Mouse (Mus musculus) CD4-positive, CD25-positive, alpha-beta regulatory T cell, adult 4 months (primary cell): ENCODE results near the gene Atp5d. TPM values are rescaled to one million over a fixed set of nuclear protein-coding genes. Genes with fewer than 3 reads are reported as not detected.
A peak's percentile ranks its signal among the peaks of the same experiment; 100 is the strongest.

Source experiments
- ATAC-seq: one replicate; pipeline ENCODE4 v1.8.0; 2017
- polyA plus RNA-seq, 2 experiments: library from polyadenylated mRNA; unstranded; fragments of 100-300 nt; shearing (Covaris generic); gene quantifications; one replicate each; pipeline ENCODE4 v1.2.1; 2017

Atp5d gene
- 100 to 1,000 TPM; 303 to 370 TPM for polyA plus RNA-seq

DNA sequence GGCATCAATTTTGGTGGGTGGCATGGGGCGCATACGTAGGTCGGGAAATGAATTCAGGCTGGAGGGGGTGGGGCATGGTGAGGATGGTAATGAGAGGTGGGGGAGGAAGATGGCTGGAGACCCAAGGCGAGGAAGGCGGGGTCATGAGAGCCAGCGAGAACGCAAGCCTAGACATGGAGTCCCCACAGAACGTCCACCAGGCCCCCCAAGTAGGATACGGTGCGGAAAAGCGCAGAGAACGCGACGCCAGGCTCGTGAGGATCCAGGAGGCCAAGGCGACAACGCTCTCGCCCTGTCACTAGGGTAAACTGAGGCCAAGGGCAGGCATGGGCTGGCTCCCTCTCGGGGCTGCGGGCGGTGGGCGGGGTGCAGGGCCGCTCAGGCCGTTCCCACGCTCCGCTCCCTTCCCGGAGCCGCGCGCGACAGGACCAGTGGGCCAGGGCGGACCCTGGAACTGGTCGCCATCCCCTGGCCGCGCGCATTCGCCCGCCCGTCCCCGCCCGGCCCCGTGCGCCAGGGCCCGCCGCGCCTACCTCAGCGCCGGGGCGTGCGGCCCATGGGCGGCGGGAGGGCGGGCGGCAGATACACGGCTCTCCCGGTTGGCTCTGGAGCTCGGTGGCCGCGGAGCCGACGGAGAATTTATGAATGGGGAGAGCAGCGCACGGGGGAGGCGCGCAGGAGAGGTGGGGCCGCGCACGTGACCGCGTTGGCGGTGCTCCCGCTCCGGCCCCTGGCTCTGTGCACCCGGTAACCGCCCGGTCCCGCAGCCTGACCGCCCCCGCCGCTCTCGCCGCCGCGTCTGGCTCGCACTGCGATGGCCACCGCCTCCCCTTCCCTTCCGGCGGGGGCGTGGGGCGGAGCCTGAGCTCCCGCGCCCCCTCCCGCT is at the start of gene Atp5d:
TSS of gene Atp5d (plus strand) at position 80 of the 886 bp plus-strand sequence.
- ATAC-seq: peak; percentile 4

DNA sequence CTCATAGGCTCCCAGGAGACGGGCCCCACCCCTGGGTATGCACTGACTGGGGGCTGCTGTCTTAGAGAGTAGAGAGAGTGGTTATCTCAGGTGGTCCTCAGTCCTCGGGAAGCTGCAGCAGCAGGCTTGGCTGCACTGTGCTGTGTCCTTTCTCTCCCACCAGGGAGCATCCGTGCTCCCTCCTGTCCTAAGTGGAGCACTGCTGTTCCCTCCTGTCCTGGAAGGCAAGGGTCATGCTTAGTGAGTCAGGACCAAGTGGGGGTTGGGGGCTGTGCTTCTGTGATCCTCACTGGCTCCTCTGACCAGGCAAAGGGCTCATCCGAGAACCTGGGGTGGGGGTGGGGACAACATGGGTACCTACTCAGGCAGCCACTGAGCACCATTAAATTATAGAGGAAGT is 49.3 kb upstream of the Atp5d start:
- ATAC-seq: no peak

DNA sequence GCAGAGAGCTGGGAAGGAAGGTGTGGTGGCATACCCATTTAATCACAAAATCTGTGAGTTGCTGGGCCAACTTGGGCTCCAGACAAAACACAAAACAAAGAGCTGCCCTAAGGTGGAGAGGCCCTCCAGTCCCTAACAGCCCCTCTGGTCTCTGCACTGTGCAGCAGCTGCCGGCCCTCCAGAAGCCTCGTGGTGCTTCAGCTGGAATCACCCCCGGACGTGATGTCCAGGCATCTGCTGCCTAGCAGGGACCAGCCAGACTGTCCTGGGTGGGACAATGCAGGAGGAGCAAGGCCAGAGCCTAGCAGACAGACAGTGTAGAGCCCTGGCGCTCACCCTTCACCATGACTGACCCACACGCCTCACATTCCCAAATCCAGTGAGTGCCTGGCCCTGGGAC is 46.9 kb upstream of the Atp5d start:
- ATAC-seq: no peak

DNA sequence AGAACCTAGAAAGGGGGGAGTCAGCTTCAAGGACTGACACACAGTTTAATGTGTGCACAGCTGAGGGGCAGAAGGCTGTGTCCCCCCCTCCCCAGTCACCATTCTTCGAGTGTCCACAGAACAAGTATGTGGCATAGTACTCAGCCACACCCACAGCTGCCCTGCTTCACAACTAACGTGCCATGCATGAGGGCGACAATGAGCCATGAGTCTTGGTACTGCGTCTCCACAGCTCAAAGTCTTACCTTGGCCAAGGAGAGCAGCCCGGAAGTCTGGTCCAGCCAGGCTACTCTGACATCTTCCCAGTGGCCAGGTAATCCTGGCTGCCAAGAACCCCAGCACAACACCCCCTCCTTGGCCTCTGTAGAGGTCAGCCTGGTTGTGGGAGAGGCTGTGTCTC is 45.7 kb upstream of the Atp5d start:
- ATAC-seq: no peak

DNA sequence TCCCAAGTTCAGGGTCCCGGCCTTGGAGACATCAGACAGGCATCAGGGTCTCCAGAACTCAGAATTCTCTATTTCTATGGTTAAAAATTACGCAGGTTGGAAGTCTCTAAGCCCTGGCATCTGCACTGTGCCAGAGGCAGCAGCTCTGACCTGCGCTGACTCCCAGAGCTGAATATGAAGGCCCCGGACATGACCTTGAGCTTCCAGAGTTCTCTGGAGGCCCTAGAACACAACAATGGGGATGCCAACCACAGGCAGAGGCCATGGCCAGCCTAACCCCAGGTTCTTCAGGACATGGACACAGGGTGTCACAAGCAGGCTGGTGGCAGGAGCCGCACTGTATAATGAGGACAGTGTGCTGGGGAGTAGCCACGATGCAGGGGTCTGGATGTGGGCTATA is 44.3 kb upstream of the Atp5d start:
- no peak for ATAC-seq

DNA sequence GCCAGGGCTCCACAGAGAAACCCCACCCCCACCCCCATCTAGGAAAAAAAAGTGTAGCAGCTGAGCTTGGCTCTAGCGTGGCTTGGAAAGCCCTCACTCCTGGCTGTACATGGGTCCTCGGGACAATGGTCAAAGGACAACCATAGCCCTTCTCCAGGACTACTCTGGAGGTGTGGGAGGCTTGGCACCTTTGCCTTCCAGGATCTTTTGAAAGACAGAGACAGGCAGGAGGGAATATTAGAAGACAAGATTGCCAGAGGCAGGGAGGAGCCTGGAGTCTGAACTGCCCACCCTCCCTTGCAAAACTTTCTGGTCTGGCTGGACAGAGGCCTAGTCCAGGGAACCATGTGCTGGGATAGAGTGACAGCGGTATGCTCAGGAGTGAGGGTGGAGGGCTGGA is 43.7 kb upstream of the Atp5d start:
- no peak for ATAC-seq

DNA sequence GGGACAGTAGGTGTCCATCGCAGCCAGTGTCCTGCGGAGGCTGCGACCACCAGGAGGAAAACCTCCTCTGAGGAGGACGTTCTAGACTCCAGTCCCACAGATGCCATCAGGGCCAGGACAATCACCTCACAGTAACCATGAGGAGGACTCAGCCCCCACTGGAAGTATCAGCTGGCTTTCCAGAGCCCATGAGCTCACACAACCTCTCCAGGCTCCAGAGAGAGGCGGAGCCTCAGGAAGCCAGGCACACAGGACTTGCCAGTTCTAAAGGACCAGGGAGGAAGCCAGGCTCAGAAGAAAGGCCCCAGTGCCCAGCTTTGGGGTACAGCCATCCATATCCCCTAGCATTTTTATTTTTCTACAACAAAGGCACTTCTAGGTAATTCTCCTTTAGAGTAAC is 42.9 kb upstream of the Atp5d start:
- no peak for ATAC-seq

DNA sequence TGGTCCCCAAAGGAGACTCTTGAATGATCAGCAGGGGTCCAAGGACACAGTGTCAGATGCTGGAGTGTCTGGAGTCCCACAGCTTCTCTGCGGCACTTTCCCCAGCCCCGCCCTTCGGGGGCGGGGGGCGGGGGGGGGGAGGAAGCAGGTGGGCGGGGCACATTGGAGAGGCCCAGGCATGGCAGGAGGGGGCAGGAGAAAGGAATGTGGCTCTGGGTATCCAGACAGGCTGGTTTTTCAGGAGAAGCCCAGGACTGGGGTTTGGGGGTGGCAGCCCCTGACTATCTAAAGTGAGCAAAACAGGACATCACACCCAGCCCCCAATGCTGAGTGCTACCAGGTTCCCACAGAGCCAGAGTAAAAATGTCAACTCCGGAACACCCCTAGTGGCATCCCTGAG is 41.2 kb upstream of the Atp5d start:
- no peak for ATAC-seq

DNA sequence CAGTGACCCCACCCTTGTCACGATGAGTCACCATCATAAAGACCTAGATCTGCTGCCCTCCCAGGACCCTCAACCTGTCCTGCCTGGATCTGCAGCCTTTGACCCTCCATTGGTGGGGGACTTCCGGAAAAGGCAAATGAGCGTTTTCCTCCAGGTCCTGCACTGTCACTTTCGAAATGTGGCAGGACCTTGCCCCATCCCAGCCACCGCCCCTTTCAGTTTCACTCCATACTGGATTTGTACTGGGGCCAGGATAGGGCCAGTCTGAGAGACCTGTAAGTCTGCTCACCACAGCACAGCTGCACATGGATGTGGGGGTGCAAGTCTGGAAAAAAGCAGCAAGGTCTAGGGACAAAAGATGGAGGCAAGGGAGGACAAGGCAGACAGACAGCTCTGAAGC is 39.8 kb upstream of the Atp5d start:
- ATAC-seq: no peak

DNA sequence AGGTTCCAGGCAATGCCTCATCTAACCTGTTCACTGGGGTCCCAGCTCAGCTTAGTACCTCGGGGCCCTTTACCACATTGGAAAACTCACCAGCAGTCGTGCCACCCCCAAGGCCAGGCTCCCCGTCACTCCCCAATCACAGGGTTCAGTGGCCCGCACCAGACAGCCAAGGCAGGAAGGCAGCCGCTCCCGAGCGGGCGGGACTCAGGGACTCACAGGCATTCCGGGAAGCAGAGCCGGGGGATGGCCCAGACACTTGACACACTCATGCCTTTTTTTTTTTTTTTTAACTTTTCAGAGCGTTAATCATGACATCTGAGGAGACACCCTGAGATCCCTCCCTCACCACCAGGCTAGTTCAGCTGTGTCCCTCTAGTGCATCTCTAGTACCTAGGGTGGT is 37.5 kb upstream of the Atp5d start:
- no peak for ATAC-seq

DNA sequence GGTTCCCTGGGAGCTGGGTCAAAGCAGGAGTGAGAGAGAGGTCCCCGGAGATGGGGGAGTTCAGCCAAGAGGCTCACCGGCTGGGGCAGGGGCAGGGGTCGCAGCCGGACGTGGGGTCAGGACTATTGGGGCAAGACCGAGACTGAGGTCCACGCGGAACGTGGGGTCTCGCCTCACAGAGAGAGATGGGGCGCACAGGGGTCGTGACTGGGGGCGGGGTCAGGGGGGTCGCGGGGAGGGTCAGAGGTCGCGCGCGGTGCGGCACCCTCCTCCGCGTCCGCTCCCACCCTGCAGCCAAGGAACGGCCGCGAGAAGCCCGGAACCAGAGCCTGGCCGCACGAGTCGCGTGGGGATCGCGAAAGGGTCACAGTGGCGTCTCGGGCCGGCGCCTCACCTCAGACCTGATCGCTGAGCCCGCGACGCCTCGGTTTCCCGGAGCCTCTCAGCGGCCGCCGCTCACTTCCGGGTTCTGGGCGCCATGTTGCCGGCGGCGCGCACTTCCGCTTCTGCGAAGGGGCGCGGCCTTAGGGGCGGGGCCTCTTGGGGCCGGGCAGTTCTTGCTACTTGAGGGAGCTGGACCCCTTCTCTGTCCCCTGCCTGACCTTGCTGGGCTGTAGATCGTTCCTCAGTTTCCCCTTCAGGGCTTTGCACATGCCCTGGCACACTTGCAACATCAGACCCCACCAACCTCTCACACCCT is 36.1 kb upstream of the Atp5d start:
- ATAC-seq: peak; percentile 98

DNA sequence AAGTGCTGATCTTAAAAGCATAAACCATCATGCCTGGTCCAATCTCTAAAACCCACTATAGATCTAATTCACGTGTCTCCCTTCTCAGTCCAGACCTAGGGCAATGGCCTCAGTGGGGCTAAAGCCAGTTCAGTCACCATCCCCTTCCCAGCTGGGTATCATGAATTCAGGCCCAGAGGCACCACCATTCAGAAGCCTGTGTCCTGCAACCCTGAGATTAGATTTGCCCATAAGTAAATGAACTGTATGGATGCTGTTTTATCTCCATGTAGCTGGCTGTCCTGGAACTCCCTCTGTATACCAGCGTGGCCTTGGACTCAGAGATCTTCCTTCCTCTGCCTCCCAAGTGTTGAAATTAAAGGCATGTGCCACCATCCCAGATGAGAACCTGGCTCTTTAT is 35.4 kb upstream of the Atp5d start:
- ATAC-seq: no peak

DNA sequence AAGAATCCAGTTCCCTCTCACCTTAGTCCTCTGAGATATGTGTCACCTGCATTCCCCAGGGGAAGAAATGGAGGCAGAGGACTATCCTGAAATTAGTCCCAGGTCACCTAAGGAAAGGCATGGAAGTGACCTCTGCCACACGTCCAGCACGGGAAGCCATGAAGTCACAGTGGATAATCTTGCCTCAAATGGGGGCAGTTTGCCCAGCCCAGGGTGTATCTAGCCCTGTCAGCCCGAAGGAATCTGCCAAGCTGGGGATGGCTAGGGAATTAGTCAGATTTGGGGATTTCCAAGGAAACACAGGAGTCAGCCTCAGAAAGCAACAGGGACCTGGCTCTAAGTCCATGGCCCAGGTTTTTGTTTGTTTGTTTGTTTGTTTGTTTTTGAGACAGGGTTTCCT is 34.3 kb upstream of the Atp5d start:
- ATAC-seq: no peak

DNA sequence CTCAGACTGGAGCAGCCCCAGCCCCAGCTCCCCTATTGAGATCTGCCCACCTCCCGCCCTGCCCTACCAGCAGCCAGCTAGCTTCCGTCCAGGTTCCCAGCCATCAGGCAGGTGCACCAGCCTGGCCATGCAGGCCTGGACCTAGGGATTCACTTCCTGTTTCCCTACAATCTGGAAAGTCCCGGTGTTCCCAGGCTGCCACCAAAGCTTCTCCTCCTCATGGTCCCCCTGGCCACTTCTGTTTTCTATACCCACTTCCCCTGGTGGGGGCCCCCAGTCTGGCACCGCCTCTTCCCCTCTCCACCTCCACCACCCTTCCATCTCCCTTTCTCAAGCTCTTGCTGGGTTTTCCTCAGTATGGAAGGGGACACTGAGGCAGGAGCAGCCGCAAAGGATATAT is 33.0 kb upstream of the Atp5d start, which contains the start of gene Sbno2:
TSS of gene Sbno2 (minus strand) at position 112 of the 400 bp plus-strand sequence.
- ATAC-seq: no peak

DNA sequence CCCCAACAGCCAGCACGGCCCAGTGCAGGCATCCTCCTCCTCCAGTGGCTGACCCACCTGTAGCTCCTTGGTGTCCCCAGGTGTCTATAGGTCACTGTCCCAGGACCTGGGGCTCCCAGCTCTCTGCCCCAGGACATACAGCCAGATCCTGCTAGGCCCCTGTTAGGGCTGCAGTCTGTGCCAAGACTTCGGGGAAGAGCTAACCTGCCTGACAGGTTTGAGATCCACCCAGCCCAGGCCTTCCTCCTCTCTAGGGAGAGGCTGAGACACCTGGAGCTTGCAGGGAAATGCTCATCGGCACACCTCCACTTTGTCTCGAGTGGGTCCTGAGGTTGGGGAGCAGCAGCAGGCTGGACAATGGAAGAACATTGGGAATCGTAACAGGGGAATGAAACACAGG is 32.5 kb upstream of the Atp5d start:
- no peak for ATAC-seq

DNA sequence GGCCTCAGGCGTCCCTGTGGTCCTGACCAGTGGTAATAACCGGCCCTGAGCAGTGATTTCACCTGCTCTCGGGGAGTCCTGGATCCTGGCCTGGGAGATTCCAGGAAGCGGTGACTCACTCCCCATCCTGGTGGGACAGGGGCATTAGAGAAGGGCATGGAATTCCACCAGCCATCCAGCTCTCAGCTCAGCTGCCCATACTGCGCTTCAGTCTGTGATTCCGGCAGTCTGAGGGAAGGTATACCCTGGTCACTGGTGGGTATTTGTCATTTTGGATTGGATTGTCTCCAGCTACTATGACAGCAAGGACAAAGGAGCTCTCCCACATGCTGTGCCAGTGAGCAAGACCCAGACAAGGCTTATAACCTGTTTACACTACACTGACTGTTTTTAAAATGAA is 30.8 kb upstream of the Atp5d start:
- no peak for ATAC-seq

DNA sequence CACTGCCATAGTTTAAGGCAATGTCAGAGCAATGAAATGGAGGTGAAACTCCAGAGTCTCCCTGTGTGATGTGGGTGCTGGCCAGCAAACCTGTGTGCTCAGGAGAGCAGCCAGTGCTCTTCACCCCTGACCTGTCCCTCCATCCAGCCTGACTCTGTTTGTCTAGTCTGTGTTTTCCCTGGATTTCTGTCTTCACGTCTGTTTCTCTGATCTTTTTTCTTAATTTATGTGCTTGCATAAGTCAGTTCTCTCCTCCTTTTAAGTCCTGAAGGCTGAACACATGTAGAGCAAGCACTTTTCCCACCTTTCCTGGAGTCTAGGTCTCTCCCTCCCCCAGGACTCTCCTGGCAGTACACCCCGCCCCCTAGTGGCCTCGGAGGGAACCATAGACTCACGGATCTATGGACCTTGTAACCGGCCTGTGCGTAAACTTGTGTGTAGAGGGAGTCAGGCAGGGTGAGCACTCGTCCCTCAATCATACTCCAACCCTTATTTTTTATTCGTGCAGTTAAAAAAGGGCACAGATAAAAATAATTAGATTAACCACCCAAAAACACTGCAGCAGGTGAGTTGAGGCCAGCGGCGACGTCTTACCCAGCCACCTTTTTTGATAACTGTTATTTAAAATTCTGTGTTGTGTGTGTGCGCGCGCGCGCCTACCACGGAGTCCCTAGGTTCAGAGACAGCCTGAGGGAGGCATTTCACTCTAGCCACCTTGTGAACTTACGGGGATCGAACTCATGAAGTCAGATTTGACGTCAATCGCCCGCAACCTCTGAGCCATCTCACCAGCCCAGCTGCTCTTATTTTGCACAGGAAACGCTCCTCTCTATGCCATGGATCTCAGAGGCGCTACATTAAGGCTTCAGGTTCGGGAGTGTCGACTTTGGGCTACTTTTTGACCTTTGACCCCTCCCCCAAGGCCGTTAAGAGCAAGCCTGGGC is 23.8 kb upstream of the Atp5d start:
- peak; percentile 18 for ATAC-seq

DNA sequence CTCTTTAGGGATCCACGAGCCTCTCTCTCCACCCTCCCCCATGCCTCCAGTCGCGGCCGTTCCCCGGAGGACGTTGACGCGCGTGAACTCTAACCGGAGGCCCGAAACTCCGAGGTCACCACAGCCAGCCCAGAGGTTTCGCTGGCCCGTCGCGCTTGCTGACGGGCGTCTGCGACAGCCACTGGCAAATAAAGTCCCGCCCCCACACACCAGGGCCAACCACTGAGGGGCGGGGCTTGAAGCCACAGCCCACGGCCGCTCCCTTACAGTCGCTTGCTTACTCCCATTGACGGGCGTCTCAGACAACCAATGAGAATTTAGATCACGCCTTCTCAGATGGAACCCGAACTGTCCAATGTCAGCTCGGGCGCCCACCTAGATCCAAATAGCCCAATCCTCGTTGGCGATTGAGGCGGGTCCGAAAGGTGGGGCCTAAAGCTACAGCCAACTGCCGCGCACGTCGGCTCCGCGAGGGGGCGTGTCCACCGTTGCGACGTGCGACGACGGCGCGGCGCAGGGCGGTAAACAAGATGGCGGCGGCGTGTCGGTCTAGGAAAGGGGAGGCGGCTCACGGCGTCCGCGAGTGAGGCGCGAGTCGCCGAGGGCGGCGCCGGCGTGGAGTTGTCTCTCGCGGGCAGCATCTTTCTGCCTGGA is 23.0 kb upstream of the Atp5d start, which contains the start of gene Stk11:
TSS of gene Stk11 (plus strand) at position 514 of the 654 bp plus-strand sequence.
- peak; percentile 95 for ATAC-seq

DNA sequence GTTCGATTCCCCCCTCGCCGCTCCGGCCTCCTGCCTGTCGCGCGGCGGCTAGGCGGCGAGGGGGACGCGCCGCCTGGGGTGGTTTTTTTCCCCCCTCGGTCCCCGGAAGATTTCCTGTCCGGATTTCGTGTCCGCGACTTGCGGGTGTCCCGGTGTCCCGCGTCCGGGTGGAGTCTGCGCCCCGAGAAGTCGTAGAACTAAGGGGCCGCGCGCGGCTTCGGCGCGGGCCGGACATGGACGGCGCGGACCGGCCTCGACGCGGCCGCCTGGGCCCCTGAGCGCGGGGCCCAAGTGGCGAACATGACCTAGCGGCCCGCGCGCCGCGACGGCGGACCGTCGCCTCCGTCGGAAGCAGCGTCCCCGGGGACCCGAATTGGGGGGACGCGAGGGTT is 22.5 kb upstream of the Atp5d start:
- no peak for ATAC-seq

DNA sequence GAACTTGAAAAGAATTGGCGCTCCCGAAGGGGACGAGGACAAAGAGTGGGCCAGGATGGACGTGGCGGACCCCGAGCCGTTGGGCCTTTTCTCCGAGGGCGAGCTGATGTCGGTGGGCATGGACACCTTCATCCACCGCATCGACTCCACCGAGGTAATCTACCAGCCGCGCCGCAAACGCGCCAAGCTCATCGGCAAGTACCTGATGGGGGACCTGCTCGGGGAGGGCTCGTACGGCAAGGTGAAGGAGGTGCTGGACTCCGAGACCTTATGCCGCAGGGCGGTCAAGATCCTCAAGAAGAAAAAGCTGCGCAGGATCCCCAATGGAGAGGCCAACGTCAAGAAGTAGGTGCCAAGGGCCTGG is 21.9 kb upstream of the Atp5d start:
- ATAC-seq: no peak

DNA sequence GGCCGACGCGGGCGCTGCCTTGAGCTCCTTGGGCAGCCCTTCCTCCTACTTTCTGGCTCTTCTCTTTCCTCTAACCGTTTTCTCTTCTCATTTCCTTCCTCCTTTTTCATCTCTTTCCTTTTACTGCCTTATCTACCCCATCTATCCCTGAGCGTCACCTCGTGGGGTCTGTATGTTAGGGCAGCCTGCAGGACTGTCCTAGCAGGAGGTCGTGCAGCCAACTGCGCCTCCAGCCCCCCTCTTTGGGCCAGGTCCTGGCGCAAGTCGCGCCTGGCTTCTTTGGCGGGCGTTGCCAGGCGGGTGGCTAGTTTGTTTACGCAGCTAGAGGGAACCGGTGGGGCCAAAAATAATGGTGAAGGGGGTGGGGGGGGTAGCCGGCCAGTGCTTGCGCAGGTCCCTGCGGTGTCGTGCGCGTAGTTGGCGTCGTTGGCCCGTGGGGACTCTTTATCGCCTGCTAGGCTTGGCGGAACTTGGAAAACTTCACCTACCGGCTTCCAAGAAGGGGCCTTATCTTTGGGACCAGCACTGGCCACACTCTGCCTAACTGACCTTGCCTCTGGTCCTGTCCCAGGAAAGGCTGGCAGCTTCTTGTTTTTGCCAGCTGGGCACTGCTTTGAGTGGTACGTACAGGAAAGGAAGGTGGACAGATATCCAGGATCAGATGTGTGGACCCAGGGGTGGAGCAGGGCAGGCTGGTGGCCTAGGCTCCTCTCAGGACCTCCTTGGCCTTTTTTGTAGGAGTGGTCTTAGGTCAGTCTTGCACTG is 21.3 kb upstream of the Atp5d start:
- no peak for ATAC-seq

DNA sequence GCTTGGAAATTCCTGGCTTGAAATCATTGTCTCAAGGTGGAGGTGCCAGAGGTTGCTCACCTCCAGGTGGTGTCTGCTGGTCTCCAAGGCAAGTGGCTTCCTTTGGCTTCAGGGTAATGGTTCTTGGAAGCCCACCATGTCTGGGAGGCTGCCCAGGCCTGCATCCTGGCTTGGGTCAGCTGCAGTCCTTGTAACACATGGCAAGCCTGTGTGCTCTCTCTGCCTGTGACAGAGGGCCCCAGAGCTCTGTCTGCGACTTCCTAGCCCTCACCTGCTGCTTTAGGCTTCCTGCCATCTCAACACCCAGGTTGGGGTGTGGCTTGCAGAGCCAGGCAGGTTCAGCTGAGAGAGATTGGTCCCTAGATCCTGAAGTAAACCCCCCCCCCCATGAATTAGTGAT is 20.7 kb upstream of the Atp5d start:
- ATAC-seq: no peak
